Mouse (Mus musculus): ENCODE measurements around the gene Eef1akmt3. TPM values are rescaled to one million over a fixed set of nuclear protein-coding genes. Genes with fewer than 3 reads are reported as not detected.

Eef1akmt3 gene
- polyA plus RNA-seq, 1 experiment from 2014 or later = 1.2 TPM

DNA sequence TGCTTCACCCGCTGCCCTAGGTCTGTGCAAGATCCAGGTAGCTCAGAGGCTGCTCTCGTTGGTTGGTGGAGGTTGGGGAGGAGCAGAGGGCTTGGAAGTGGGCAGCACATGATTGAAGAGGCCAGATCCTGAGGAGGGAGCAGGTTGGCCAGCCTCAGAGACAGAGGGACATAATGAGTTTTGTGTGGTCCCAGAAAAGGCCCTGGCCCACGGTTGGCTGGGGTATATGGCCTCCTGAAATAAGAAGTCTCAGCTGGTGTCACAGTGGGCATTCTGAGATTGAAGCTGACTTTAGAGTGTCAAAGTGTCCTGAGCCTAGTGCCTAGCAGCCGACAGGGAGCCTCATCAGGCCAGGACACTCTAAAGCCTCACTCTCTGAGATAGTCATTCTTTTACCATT lies 56.2 kb downstream of the Eef1akmt3 start:
- Histone ChIP-seq H3K4me2 (replicated peaks; ENCODE audit: low read depth) (peak overlapping the region; percentile 83), H3K4me3 (ENCODE audit: low read depth, low read length) (no peak overlapping the region), H3K27me3 (ENCODE audit: control insufficient read depth, insufficient read depth, low read length) (no peaks in the 10 kb centered on the region), H3K9ac (ENCODE audit: low read length) (0 out of 2 replicates have a peak overlapping the region, but pooled peaks have one; percentile 43), H3K27ac (replicated peaks) (peak overlapping the region; percentile 75), H3K36me3 (ENCODE audit: control insufficient read depth, insufficient read depth, low read length) (peaks cover 6% of the 10 kb centered on the region; the same call in 1 of the 2 replicates), H3K9me3 (ENCODE audit: control insufficient read depth, low read length) (no peaks in the 10 kb centered on the region), H3K4me1 (replicated peaks; ENCODE audit: control insufficient read depth, insufficient read depth) (peaks cover 37% of the 10 kb centered on the region)
- TF ChIP-seq EP300 (optimal IDR thresholded peaks at IDR 0.05) (no peak), CTCF (IDR thresholded peaks at IDR 0.05; ENCODE audit: low read depth) (no peak)
- DNase-seq (ENCODE audit: low spot score) (no peak), ATAC-seq (ENCODE audit: low FRiP score, low TSS enrichment) (no peak)
- WGBS = 69% methylated on average over 4 of the region's 4 CpGs

DNA sequence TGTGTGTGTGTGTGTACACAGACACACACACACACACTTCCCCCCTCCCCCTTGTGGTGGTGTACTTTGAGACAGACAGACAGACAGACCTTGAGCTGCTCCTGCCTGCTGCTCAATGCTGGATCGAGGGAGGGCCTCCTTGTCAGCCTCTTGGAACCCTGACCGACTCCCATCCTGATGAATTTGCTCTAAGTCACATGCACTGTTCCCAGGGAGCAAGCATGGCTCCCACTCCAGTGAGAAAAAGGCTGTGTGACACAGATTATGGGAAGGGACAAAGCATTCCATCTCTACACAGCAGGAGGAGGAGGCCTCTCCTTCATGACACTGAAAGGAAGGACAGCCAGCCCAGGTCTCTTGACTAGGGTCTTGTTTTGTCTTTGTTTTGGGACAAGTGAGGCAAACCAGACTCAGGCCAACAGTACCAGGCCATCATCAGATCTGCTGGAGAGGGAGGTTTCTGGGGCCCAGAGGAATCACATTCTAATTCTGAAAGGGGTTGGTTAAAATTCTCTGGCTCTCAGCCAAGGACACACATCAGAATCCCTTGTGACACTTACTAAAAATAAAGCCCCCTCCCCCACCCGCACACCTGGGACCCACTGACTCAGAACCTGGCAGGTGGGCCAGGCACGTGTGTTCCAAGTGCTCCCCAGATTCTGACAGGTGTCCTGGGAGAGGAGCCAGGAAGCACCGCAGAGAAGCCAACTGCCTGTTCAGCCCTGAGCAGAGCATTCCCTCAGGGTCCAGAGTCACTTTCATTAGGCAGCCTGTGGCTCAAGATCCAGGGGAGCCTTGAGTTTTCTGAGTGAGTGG lies 56.9 kb downstream of the Eef1akmt3 start:
- Histone ChIP-seq H3K9me3 (ENCODE audit: control insufficient read depth, low read length) (no peaks in the 10 kb centered on the region), H3K27ac (replicated peaks) (peak overlapping the region; percentile 75), H3K4me1 (replicated peaks; ENCODE audit: control insufficient read depth, insufficient read depth) (peaks cover 37% of the 10 kb centered on the region), H3K27me3 (ENCODE audit: control insufficient read depth, insufficient read depth, low read length) (no peaks in the 10 kb centered on the region), H3K4me2 (replicated peaks; ENCODE audit: low read depth) (peak overlapping the region; percentile 83), H3K36me3 (ENCODE audit: control insufficient read depth, insufficient read depth, low read length) (peaks cover 6% of the 10 kb centered on the region; the same call in 1 of the 2 replicates), H3K4me3 (ENCODE audit: low read depth, low read length) (no peak overlapping the region; the same call in 1 of the 2 replicates), H3K9ac (ENCODE audit: low read length) (peak overlapping the region; percentile 43)
- 12% methylated on average over 5 of the region's 5 CpGs for WGBS
- ATAC-seq (ENCODE audit: low FRiP score, low TSS enrichment) (no peak), DNase-seq (ENCODE audit: low spot score) (no peak)
- TF ChIP-seq EP300 (optimal IDR thresholded peaks at IDR 0.05) = no peak
- no peak for TF ChIP-seq CTCF (IDR thresholded peaks at IDR 0.05; ENCODE audit: low read depth)

DNA sequence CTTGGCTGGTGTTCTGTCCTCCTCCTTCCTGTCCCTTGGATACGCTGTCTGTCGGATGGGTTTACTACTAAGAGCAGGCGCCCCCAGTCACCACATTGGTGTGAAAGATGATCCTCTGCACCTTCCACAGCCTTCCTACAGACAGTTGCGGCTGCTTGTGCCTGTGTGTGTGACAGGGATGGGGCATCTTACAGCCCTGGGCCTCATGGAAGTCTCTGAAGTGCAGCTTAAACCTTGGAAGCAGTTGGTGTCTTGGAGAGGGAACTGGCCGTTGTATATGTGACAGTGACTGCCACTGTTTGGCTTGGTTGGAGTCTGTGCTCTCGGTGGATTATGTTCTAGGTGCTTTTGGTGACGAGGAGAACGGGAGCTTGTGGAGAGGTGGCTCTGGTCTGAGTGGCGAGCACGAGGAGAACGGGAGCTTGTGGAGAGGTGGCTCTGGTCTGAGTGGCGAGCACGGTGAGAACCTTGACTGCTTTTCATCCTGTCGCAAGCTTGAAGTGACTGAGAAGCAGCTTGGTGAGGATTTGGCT lies 58.1 kb downstream of the Eef1akmt3 start:
- Histone ChIP-seq H3K27ac (replicated peaks) (peak overlapping the region; percentile 75), H3K9me3 (ENCODE audit: control insufficient read depth, low read length) (no peaks in the 10 kb centered on the region), H3K4me1 (replicated peaks; ENCODE audit: control insufficient read depth, insufficient read depth) (peaks cover 37% of the 10 kb centered on the region), H3K9ac (ENCODE audit: low read length) (peak overlapping the region; percentile 38; the same call in 1 of the 2 replicates), H3K36me3 (ENCODE audit: control insufficient read depth, insufficient read depth, low read length) (peaks cover 6% of the 10 kb centered on the region; the same call in 1 of the 2 replicates), H3K4me2 (replicated peaks; ENCODE audit: low read depth) (peak overlapping the region; percentile 83), H3K27me3 (ENCODE audit: control insufficient read depth, insufficient read depth, low read length) (no peaks in the 10 kb centered on the region), H3K4me3 (ENCODE audit: low read depth, low read length) (peak overlapping the region; percentile 97)
- 21% methylated on average over 14 of the region's 14 CpGs for WGBS
- TF ChIP-seq CTCF (IDR thresholded peaks at IDR 0.05; ENCODE audit: low read depth) = no peak
- no peak for TF ChIP-seq EP300 (optimal IDR thresholded peaks at IDR 0.05)
- no peak for DNase-seq (ENCODE audit: low spot score)
- no peak for ATAC-seq (ENCODE audit: low FRiP score, low TSS enrichment)

DNA sequence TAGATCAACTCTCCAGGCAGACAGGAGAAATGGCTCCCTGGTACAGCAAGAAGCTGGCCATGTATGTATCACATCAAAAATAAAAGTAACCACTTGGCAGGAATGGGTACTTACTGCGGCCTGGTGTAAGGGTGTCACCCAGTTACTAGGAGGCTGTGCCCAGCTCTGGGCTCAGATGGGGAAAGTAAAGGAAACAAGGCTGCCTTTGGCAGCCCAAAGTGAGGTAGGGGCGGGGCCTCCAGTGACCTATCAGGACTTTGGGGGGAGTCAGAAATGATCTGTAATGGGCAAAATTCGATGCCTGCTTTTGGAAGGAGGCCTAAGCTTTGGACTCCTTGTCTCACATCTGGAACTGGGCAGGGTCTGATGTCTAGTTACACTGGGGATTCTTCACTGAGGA lies 59.6 kb downstream of the Eef1akmt3 start:
- no peak for ATAC-seq (ENCODE audit: low FRiP score, low TSS enrichment)
- no peak for DNase-seq (ENCODE audit: low spot score)
- Histone ChIP-seq H3K36me3 (ENCODE audit: control insufficient read depth, insufficient read depth, low read length) (peaks cover 4% of the 10 kb centered on the region; the same call in 1 of the 2 replicates), H3K4me3 (ENCODE audit: low read depth, low read length) (peak overlapping the region; percentile 97), H3K27me3 (ENCODE audit: control insufficient read depth, insufficient read depth, low read length) (no peaks in the 10 kb centered on the region), H3K4me2 (replicated peaks; ENCODE audit: low read depth) (peak overlapping the region; percentile 83), H3K9ac (ENCODE audit: low read length) (peak overlapping the region; percentile 38), H3K27ac (replicated peaks) (peak overlapping the region; percentile 75; the same call in 1 of the 2 replicates), H3K9me3 (ENCODE audit: control insufficient read depth, low read length) (no peaks in the 10 kb centered on the region), H3K4me1 (replicated peaks; ENCODE audit: control insufficient read depth, insufficient read depth) (peaks cover 30% of the 10 kb centered on the region)
- WGBS = 38% methylated on average over 3 of the region's 3 CpGs
- no peak for TF ChIP-seq EP300 (optimal IDR thresholded peaks at IDR 0.05)
- TF ChIP-seq CTCF (IDR thresholded peaks at IDR 0.05; ENCODE audit: low read depth) = no peak

MicroRNAs encoded within 50 kb of the gene (microRNA counts, 519-probe panel; counts per million panel counts)
- microRNA mmu-miR-26a (3,713 counts per million, percentile 22 among the panel's probes with 10 or more counts), microRNA mmu-miR-546 (not detected)

Small RNA genes lying within 50 kb of the gene (microRNA-seq; reads per million reads assigned to microRNA genes)
- gene Mir26a-2 = 61.4 reads per million, percentile 38 among the genes with 10 or more reads in this experiment
- not detected for gene Mir546

Other genes starting within 250 kb of the Eef1akmt3 start
- 9.1 and 10.3 TPM in 2 replicates for gene Atp23, start 140.2 kb downstream of the Eef1akmt3 start, polyA plus RNA-seq (2015; fragmentation: Nextera tagmentation; extraction: Ambion mirVana)
- gene Ctdsp2, start 62.8 kb downstream of the Eef1akmt3 start, polyA plus RNA-seq (2015; fragmentation: Nextera tagmentation; extraction: Ambion mirVana) = 29.1 and 33.0 TPM in 2 replicates
- gene Avil, start 40.8 kb downstream of the Eef1akmt3 start, polyA plus RNA-seq (2015; fragmentation: Nextera tagmentation; extraction: Ambion mirVana) = 10.7 and 12.3 TPM in 2 replicates
- gene Tsfm, start 10.7 kb downstream of the Eef1akmt3 start, polyA plus RNA-seq (2015; fragmentation: Nextera tagmentation; extraction: Ambion mirVana) = 58.9 and 61.3 TPM in 2 replicates
- gene Mettl1, start 99 bp downstream of the Eef1akmt3 start, polyA plus RNA-seq (2015; fragmentation: Nextera tagmentation; extraction: Ambion mirVana) = 32.4 and 36.8 TPM in 2 replicates
- 0.13 TPM in 1 of 2 replicates, not detected in the other for gene Cyp27b1, start 6.7 kb upstream of the Eef1akmt3 start, polyA plus RNA-seq (2015; fragmentation: Nextera tagmentation; extraction: Ambion mirVana)
- gene March9, start 18.7 kb upstream of the Eef1akmt3 start, polyA plus RNA-seq (2015; fragmentation: Nextera tagmentation; extraction: Ambion mirVana) = 0.75 and 0.81 TPM in 2 replicates
- 469 and 472 TPM in 2 replicates for gene Cdk4, start 22.0 kb upstream of the Eef1akmt3 start, polyA plus RNA-seq (2015; fragmentation: Nextera tagmentation; extraction: Ambion mirVana)
- gene Tspan31, start 28.8 kb upstream of the Eef1akmt3 start, polyA plus RNA-seq (2015; fragmentation: Nextera tagmentation; extraction: Ambion mirVana) = 82.8 and 87.7 TPM in 2 replicates
- 0.04 and 0.08 TPM in 2 replicates for gene Agap2, start 33.8 kb upstream of the Eef1akmt3 start, polyA plus RNA-seq (2015; fragmentation: Nextera tagmentation; extraction: Ambion mirVana)
- gene Os9, start 79.6 kb upstream of the Eef1akmt3 start, polyA plus RNA-seq (2015; fragmentation: Nextera tagmentation; extraction: Ambion mirVana) = 81.9 and 82.0 TPM in 2 replicates
- 45.9 and 65.4 TPM in 2 replicates for gene B4galnt1, start 123.7 kb upstream of the Eef1akmt3 start, polyA plus RNA-seq (2015; fragmentation: Nextera tagmentation; extraction: Ambion mirVana)
- gene Slc26a10, start 139.1 kb upstream of the Eef1akmt3 start, polyA plus RNA-seq (2015; fragmentation: Nextera tagmentation; extraction: Ambion mirVana) = 0.70 and 0.76 TPM in 2 replicates
- 25.3 and 29.7 TPM in 2 replicates for gene Arhgef25, start 148.6 kb upstream of the Eef1akmt3 start, polyA plus RNA-seq (2015; fragmentation: Nextera tagmentation; extraction: Ambion mirVana)
- 27.8 and 32.9 TPM in 2 replicates for gene Dtx3, start 154.2 kb upstream of the Eef1akmt3 start, polyA plus RNA-seq (2015; fragmentation: Nextera tagmentation; extraction: Ambion mirVana)
- gene Pip4k2c, start 170.1 kb upstream of the Eef1akmt3 start, polyA plus RNA-seq (2015; fragmentation: Nextera tagmentation; extraction: Ambion mirVana) = 23.2 and 26.0 TPM in 2 replicates
- 2.2 and 2.3 TPM in 2 replicates for gene Kif5a, start 221.8 kb upstream of the Eef1akmt3 start, polyA plus RNA-seq (2015; fragmentation: Nextera tagmentation; extraction: Ambion mirVana)
- gene Dctn2, start 224.9 kb upstream of the Eef1akmt3 start, polyA plus RNA-seq (2015; fragmentation: Nextera tagmentation; extraction: Ambion mirVana) = 134 and 147 TPM in 2 replicates
- gene Mbd6, start 247.5 kb upstream of the Eef1akmt3 start, polyA plus RNA-seq (2015; fragmentation: Nextera tagmentation; extraction: Ambion mirVana) = 8.5 and 8.9 TPM in 2 replicates

All from stomach, postnatal 0 days (tissue).